Mouse (Mus musculus): Measurements from ENCODE around the gene Olfr571.

Gene Olfr571

GRCm38 (mm10) chr7:102917032-102917875 lies at the start of gene Olfr571:
TSS of gene Olfr571 (minus strand) at chr7:102917536.
- DNase-seq, result no peak

- DNase-seq, result no peak
Measured at GRCm38 (mm10) chr7:102962360-102962759, 45.0 kb upstream of the Olfr571 start, which contains the start of gene Olfr576. TSS of gene Olfr576 (plus strand) at chr7:102962660.

GRCm38 (mm10) chr7:102958593-102958992 lies 41.3 kb upstream of the Olfr571 start, which contains the start of gene Olfr575:
TSS of gene Olfr575 (minus strand) at chr7:102958775.
- no peak for DNase-seq

DNA sequence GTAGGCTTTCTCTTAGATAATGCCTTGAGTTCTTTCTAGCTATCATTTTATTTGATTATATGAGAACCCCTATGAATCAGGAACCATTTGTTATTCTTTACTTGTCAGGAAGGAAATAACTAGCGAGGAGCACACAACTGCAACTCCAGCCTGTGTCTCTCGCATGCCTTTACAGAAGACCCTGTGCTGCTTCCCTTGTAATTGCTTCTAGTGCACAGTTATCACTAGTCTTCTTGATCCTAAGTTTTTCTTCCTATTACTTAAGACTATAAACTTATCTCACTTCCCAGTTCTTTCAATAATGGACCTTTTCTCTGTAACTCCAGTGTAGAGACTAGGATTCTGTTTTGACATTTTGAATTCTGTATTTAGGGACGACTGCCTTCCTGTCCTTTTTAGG lies 40.8 kb upstream of the Olfr571 start:
- no peak for DNase-seq

GRCm38 (mm10) chr7:102950732-102951131 lies 33.4 kb upstream of the Olfr571 start:
- no peak for DNase-seq

DNA sequence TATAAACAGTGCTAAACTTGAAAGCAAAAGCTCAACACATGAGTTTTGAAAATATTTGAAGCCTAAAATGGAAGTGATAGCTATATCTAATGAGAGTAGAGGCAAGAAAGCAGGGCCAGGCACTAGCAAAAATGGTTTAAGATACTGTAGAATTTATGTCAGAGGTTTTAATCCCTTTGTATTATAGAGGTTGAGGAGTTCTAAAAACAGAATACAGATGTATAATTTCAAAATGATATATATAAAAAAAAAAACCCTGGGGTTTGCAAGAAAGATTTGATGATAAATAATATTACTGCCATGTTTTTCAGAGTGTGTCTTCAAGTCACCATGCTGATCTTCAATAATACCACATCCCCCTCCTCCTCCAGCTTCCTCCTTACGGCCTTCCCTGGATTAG lies 30.8 kb upstream of the Olfr571 start, which contains the start of gene Olfr574:
Gene Olfr574, plus strand, starts transcription at position 301 of the 400 bp plus-strand sequence.
- no peak for DNase-seq

DNA sequence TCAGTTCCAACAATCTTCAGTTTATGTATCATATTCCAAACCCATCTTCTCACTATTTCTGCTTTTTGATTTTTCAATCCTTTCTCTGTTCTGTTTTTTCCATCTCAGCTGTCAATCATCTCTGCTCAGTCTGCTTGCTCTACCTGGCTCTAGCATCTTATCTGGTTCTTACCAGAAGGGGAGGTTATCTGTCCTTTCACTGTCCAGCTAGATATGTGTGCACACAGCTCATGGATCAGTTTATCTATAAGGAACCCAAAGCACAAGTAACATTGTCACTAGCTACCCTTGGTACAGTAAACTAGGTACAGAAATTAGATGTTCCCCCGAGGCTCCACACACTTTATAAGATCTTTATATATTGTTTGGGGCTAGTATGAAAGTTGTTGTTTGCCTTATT lies 26.1 kb upstream of the Olfr571 start:
- DNase-seq, result no peak

DNA sequence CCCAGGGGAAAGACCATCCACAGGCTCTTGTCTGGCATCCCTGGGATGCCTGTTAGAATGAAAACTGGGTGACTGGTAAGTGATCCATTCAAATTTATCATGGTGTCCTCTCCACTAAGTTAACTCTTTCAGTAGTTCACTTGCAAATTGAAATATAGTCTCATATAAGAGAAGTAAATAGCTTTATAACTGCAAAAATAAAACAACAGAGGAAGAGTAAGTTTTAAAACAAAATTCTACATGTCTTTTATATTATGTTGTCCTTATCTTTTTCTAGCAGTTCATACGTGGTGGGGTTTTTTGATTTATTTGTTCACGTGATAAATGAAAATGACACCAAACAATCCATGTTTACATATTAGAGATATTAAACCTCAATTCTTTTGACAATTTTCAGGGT lies 25.1 kb upstream of the Olfr571 start, which contains the start of gene Olfr573-ps1:
Gene Olfr573-ps1, minus strand, starts transcription at position 101 of the 400 bp plus-strand sequence.
- DNase-seq, result no peak

DNA sequence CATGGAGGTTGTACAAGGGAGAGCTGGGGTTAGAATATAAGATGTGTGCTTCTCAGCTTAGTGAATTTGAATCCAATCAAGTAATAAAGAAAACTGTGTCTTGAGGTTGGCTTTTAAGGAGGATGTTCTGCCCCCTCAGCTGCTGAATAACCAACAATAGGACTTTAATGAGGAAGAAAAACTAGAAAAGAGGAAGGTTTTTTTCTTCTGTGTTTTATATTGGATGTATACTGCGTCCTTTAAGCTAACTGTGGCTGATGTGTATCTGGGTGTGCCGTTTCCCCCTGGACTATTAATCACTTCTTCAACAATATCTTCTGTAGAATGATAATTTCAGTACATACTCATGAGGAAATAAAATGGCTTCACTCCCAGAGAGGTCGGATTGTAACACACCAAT lies 9.8 kb upstream of the Olfr571 start:
- DNase-seq, result no peak

- no peak for DNase-seq
Measured at GRCm38 (mm10) chr7:102924109-102924508, 6.8 kb upstream of the Olfr571 start, which contains the start of gene Olfr572. TSS of gene Olfr572 (plus strand) at chr7:102924409.

DNA sequence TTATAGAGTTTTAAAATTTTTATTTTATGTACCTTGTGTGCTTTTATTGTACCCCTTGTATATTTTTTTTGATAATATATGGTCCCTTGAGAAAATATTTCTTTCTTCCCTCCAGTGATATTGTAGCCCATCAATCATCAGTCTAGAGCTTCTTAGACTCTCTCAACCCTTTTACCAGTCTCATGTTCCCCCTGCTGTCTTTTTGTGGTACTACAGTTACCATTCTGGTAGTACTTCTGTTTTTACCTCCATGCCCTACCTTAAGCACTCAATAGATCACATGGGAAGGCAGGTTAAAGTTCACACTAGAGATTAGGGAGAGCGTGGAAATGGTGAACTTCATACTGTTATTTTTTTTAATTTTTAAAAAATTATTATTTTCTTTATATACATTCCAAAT lies 2.3 kb upstream of the Olfr571 start:
- peak; percentile 29 for DNase-seq

GRCm38 (mm10) chr7:102916405-102916804 lies 931 bp downstream of the Olfr571 start:
- no peak for DNase-seq

GRCm38 (mm10) chr7:102915261-102915660 lies 2.1 kb downstream of the Olfr571 start:
- DNase-seq, result no peak

DNA sequence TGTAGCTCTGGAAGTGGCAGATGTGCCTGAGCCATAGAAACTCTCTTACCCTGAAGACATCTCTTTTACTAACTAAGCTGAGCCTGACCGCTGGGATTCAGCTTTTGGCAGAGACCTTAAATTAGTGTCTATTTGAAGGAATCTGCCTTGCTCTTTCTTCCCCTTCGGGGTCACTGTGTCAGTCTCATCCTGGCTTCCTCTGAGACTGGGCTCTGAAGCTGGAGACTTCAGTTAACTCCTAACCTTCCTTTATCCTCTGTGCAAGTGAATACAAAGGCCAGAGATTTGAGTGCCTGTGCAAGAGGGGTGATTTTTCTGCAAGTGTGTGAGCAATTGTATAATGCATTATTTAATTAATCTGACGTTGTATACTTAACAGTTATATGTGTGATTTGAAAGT lies 26.6 kb downstream of the Olfr571 start, which contains the start of gene Olfr569:
Gene Olfr569, minus strand, starts transcription at position 101 of the 400 bp plus-strand sequence.
- DNase-seq, result no peak

DNA sequence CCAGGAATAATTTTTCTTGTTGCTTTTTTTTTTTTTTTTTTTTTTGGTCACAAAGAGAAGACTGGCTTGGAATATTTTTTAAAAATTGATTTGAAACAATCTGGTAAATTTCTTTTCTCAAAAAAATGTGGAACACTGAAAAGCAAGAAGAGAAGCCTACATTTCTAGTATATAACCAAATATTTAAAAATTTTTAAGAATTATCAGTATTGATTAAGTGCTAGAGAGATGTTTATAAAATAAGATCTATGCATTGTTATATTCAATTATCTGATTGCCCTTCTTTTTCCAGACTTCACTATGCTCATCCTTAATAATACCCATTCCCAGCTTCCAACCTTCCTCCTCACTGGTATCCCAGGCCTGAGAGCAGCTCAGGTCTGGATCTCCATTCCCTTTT lies 40.5 kb downstream of the Olfr571 start, which contains the start of gene Olfr568:
Gene Olfr568, plus strand, starts transcription at position 301 of the 400 bp plus-strand sequence.
- no peak for DNase-seq

- DNase-seq, result no peak
Measured at GRCm38 (mm10) chr7:102858665-102859064, 58.7 kb downstream of the Olfr571 start, which contains the start of gene Olfr566. TSS of gene Olfr566 (minus strand) at chr7:102858765.

GRCm38 (mm10) chr7:102855807-102856206 lies 61.5 kb downstream of the Olfr571 start:
- DNase-seq, result no peak
